Mouse (Mus musculus) frontal cortex, postnatal 25 days (tissue): ENCODE data around the gene Zfp772.
"Not testable (repeated sequence)": the region's sequence is repeated elsewhere in the genome, so short reads cannot be mapped to it uniquely, and the experiment has no call there.

Experiments
- DNase-seq, 2 experiments: peaks; one replicate each; pipeline ENCODE4 v3.0.0; 2022; ENCODE audit warnings: low spot score in 2 of 2

Zfp772 gene

DNA sequence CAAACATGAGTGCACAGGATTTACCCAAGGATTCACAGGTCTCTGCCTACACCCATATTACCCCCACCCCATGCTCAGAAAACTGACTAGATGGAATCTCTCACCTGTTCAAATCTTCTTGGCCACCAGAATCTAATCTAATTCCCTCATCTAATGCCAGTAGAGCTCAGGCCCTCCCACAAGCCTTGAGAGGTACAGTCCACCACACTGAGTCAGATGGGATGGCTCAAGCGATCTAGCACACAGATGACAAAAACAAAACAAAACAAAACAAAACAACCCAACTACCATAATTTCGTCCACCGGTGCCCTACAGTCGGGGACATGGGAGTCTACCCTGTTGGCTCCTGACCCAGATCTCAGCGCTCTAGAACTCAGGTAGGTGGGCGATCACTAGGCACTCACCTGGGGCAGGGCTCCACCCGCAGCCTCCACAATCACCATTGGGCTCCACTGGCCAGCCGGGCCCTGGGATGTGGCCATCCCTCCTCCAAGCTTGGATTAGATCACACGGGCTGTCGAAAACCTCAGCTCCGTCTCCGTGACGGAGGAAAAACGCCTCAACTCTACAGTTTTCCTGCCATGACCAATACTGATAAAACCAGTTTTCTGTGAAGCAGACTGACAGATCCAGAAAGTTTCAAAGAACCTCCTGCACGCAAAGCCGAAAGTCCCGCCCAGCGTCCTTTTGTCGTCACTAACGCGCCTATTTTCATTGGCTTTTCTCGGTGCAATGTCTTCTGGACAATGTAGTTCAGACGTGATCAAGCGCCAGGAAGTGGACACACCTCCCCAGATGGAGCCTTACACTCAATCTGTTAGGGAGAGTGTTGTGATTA lies at the start of gene Zfp772:
Gene Zfp772, minus strand, starts transcription at position 686 of the 839 bp plus-strand sequence.
- DNase-seq, result peak in 1 of 2 experiments; percentile 27

- DNase-seq, result not testable (repeated sequence)
These were observed 37.4 kb upstream of the Zfp772 start, which contains the start of gene Vmn2r29 for GRCm38 (mm10) chr7:7247228-7247627. Vmn2r29 (minus strand) TSS chr7:7247328.

GRCm38 (mm10) chr7:7188191-7188942 lies 21.4 kb downstream of the Zfp772 start:
- DNase-seq, result peak; percentile 50 to 66

- DNase-seq, result no peak
These were observed 22.2 kb downstream of the Zfp772 start for GRCm38 (mm10) chr7:7187417-7188190.

DNA sequence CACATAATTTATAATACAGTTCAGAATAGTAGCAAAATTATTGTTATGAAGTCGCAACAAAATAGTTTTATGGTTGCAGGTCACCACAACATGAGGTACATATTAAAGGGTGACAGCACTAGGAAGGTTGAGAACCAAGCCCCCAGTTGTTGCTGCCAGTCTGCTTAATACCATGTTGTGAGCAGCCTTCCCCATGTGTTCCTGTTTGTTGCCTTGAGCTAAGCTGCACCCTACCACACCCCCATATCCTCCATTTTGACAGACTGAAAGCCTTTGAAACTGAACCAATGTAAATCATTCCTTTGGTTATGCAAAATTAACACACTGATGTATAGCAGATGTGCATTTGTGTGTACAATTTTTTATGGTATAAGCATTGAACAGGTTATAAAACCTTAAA lies 23.9 kb downstream of the Zfp772 start:
- no peak for DNase-seq

DNA sequence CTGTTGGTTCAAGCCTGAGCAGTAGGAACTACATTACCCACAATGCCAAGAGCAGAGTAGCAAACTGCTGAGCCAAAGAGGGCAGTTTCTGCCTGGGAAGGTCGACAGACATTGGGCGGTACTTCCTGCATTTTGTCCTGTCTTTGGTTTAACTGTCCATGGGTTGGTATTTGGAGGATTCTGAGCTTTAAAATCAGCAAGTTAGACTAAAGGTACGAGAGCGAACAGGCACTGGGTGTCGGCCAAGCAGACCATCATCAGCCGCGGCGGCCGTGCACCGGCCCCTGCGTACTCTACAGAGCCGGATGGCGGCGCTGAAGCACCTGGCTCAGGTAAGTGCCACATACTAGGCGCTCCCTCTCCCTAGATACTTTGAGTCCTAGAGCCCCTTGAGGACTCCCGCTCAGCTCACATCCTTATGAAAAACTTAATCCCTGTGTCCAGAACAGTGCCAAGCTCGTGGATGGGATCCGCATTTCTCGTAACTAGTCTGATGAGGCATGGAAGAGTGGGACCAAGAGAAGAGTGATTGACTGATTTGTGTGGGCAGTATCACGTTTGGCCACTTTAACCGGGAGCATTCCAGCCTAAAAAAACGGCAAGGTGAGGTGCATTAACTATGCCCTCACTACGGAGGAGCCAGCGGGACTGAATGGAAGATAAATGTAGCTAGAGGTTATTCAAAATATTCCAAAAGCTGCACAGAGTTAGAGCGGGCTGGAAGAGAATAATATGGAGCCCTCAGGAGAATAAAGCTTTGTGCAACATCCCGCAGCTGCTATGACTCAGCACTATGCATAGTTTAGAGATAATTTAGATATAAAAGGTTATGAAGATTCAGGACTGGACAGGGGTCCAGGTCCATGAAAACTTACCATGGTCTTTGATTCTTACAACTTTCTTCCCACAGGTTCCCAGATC lies 38.3 kb downstream of the Zfp772 start, which contains the start of gene Zfp418:
Gene Zfp418, plus strand, starts transcription at position 104 of the 921 bp plus-strand sequence.
- DNase-seq, result peak; percentile 31 to 47
